Mouse (Mus musculus) bone marrow, adult 2 months (tissue): ENCODE data around the gene Galnt6. TPM values are rescaled to one million over a fixed set of nuclear protein-coding genes. Genes with fewer than 3 reads are reported as not detected.

ENCODE experiments used
- H3K27ac ChIP-seq: fragments of 200-500 bp; 2 replicates; pipeline ENCODE4 v1.5.1; 2012; ENCODE audit warnings: low read depth, mild to moderate bottlenecking, control low read depth, inconsistent platforms, low read length; ENCODE audit not compliant: control insufficient read depth, poor library complexity, insufficient read depth
- H3K4me1 ChIP-seq: fragments of 200-500 bp; 2 replicates; pipeline ENCODE4 v1.6.1; 2011; ENCODE audit warnings: low read length; ENCODE audit not compliant: control insufficient read depth, insufficient read depth
- H3K4me3 ChIP-seq: fragments of 200-500 bp; replicated peaks from 2 replicates; pipeline ENCODE3; 2011; ENCODE audit warnings: mild to moderate bottlenecking, low read depth, low read length, control low read depth; ENCODE audit not compliant: control insufficient read depth
- CTCF ChIP-seq: fragments of 200-500 bp; IDR thresholded peaks from 2 replicates; pipeline ENCODE4 v1.5.1; 2011; ENCODE audit warnings: low read length, control low read depth; ENCODE audit not compliant: control insufficient read depth, insufficient read depth
- POLR2A ChIP-seq: fragments of 200-500 bp; IDR thresholded peaks from 2 replicates; pipeline ENCODE4 v1.6.1; 2011; ENCODE audit warnings: low read depth, mild to moderate bottlenecking, control low read depth, low read length, borderline replicate concordance; ENCODE audit not compliant: control insufficient read depth
- WGBS: fragments of 180-500 bp; shearing (Covaris S2); methylation state at CpG from one replicate; pipeline ENCODE4 v1.1.7; 2018; 5-methylcytosine and 5-hydroxymethylcytosine counted together
- polyA plus RNA-seq: library from polyadenylated mRNA; stranded (reverse); fragments of >200 nt; gene quantifications from 2 replicates; pipeline ENCODE4 v1.2.4, GENCODE M21; 2011; ENCODE audit warnings: low replicate concordance; ENCODE audit not compliant: missing spikeins, insufficient read depth, insufficient read length

Gene Galnt6
- polyA plus RNA-seq, 1 experiment: 11.8 TPM

GRCm38 (mm10) chr15:100698078-100698477 is 31.1 kb downstream of the Galnt6 start:
- Histone ChIP-seq H3K27ac (no peak overlapping the region), H3K4me1 (no peaks in the 10 kb centered on the region), H3K4me3 (no peak overlapping the region)
- TF ChIP-seq CTCF (no peak), POLR2A (no peak)
- WGBS: 87% methylated on average over 10 of the region's 10 CpGs

GRCm38 (mm10) chr15:100694406-100694805 is 34.8 kb downstream of the Galnt6 start:
- TF ChIP-seq CTCF (no peak), POLR2A (no peak)
- no peak overlapping the region for H3K27ac ChIP-seq
- H3K4me1 ChIP-seq: no peaks in the 10 kb centered on the region
- WGBS: 87% methylated on average over 9 of the region's 9 CpGs
- H3K4me3 ChIP-seq: no peak overlapping the region

- Histone ChIP-seq H3K4me1 (peaks cover 1% of the 10 kb centered on the region; the same call in 1 of the 2 replicates), H3K4me3 (no peak overlapping the region), H3K27ac (no peak overlapping the region)
- 64% methylated on average over 3 of the region's 3 CpGs for WGBS
- TF ChIP-seq CTCF (no peak), POLR2A (no peak)
These were observed 37.2 kb downstream of the Galnt6 start for GRCm38 (mm10) chr15:100691990-100692389.

- Histone ChIP-seq H3K27ac (peak within 1 kb of the TSS; percentile 22), H3K4me3 (peak within 1 kb of the TSS; percentile 24), H3K4me1 (peaks cover 3% of the 10 kb centered on the region; the same call in 1 of the 2 replicates)
- WGBS: 39% methylated on average over 8 of the region's 8 CpGs
- no peak for TF ChIP-seq CTCF
These were observed 41.7 kb downstream of the Galnt6 start, which contains the start of gene Cela1 for GRCm38 (mm10) chr15:100687430-100687971. Gene Cela1, minus strand, starts transcription at chr15:100687921.

GRCm38 (mm10) chr15:100686989-100687388 is 42.2 kb downstream of the Galnt6 start:
- Histone ChIP-seq H3K27ac (peak overlapping the region; percentile 22), H3K4me3 (peak overlapping the region; percentile 24), H3K4me1 (peaks cover 3% of the 10 kb centered on the region; the same call in 1 of the 2 replicates)
- WGBS: under 1% methylated on average over 12 of the region's 12 CpGs
- TF ChIP-seq POLR2A: peak; percentile 50; the same call in 1 of the 2 replicates
- no peak for TF ChIP-seq CTCF

GRCm38 (mm10) chr15:100686434-100686833 is 42.7 kb downstream of the Galnt6 start:
- H3K4me1 ChIP-seq: peaks cover 3% of the 10 kb centered on the region; the same call in 1 of the 2 replicates
- no peak for TF ChIP-seq CTCF
- TF ChIP-seq POLR2A: no peak
- 72% methylated on average over 5 of the region's 6 CpGs for WGBS
- peak overlapping the region; percentile 61 for H3K27ac ChIP-seq
- peak overlapping the region; percentile 54 for H3K4me3 ChIP-seq

- Histone ChIP-seq H3K27ac (peak overlapping the region; percentile 61; the same call in 1 of the 2 replicates), H3K4me1 (peaks cover 3% of the 10 kb centered on the region; the same call in 1 of the 2 replicates), H3K4me3 (peak overlapping the region; percentile 54)
- WGBS: 67% methylated on average over 8 of the region's 8 CpGs
- TF ChIP-seq POLR2A (no peak), CTCF (no peak)
These were observed 43.3 kb downstream of the Galnt6 start for GRCm38 (mm10) chr15:100685849-100686248.

- peak overlapping the region; percentile 16 for H3K4me3 ChIP-seq
- WGBS: 58% methylated on average over 13 of the region's 13 CpGs
- peak overlapping the region; percentile 40; the same call in 1 of the 2 replicates for H3K27ac ChIP-seq
- TF ChIP-seq CTCF: no peak
- no peak for TF ChIP-seq POLR2A
- peaks cover 3% of the 10 kb centered on the region; the same call in 1 of the 2 replicates for H3K4me1 ChIP-seq
These were observed 43.9 kb downstream of the Galnt6 start for GRCm38 (mm10) chr15:100685255-100685654.
